Mouse (Mus musculus) MEL (cell line): ENCODE results near the gene Spag5. TPM values are rescaled to one million over a fixed set of nuclear protein-coding genes. Genes with fewer than 3 reads are reported as not detected.

ENCODE experiments used
- DNase-seq: peaks from one replicate; pipeline ENCODE4 v3.0.0; 2011; ENCODE audit warnings: low read depth, low spot score
- H3K27ac ChIP-seq: 2 replicates; pipeline ENCODE4 v1.5.1; 2012; ENCODE audit warnings: low read depth, mild to moderate bottlenecking, control low read depth, low read length, moderate library complexity; ENCODE audit not compliant: control insufficient read depth
- H3K27me3 ChIP-seq, 2 experiments: fragments of 150-350 bp in 1 of 2; sonication (generic) in 1 of 2; 2 replicates each; pipeline ENCODE4 v1.6.1; 2012; ENCODE audit warnings: low read length in 2 of 2, mild to moderate bottlenecking in 2 of 2, improper control_type of control experiment in 1 of 2, moderate library complexity in 1 of 2; ENCODE audit not compliant: insufficient read depth in 2 of 2, control insufficient read depth in 1 of 2
- H3K36me3 ChIP-seq, 2 experiments: 2 replicates each; pipeline ENCODE4 v1.6.1; 2012 to 2014; ENCODE audit warnings: low read length in 2 of 2, improper control_type of control experiment in 1 of 2, inconsistent platforms in 1 of 2, mild to moderate bottlenecking in 1 of 2; ENCODE audit not compliant: insufficient read depth in 2 of 2, control insufficient read depth in 1 of 2
- H3K4me1 ChIP-seq, 2 experiments: fragments of 150-350 bp in 1 of 2; sonication (generic) in 1 of 2; 2 replicates each; pipeline ENCODE4 v1.6.1; 2012; ENCODE audit warnings: low read length in 2 of 2, improper control_type of control experiment in 1 of 2, mild to moderate bottlenecking in 1 of 2; ENCODE audit not compliant: insufficient read depth in 2 of 2, control insufficient read depth in 1 of 2
- H3K4me3 ChIP-seq, 2 experiments: fragments of 150-350 bp in 1 of 2; sonication (generic) in 1 of 2; 2 replicates each; pipeline ENCODE4 v1.5.1; 2012; ENCODE audit warnings: low read depth in 2 of 2, low read length in 2 of 2, mild to moderate bottlenecking in 2 of 2, moderate library complexity in 2 of 2, control low read depth in 1 of 2, improper control_type of control experiment in 1 of 2; ENCODE audit not compliant: control insufficient read depth in 1 of 2, insufficient read depth in 1 of 2
- H3K79me2 ChIP-seq: 2 replicates; pipeline ENCODE4 v1.6.1; 2012; ENCODE audit warnings: mild to moderate bottlenecking, low read length, moderate library complexity; ENCODE audit not compliant: control insufficient read depth, poor library complexity, insufficient read depth
- H3K9ac ChIP-seq: 2 replicates; pipeline ENCODE4 v1.6.1; 2012; ENCODE audit warnings: low read depth, mild to moderate bottlenecking, control low read depth, low read length, moderate library complexity; ENCODE audit not compliant: control insufficient read depth, poor library complexity, severe bottlenecking
- H3K9me3 ChIP-seq: fragments of 150-350 bp; sonication (generic); replicated peaks from 2 replicates; pipeline ENCODE4 v1.6.1; 2012; ENCODE audit warnings: mild to moderate bottlenecking, low read length, improper control_type of control experiment, moderate library complexity; ENCODE audit not compliant: insufficient read depth
- CHD2 ChIP-seq: IDR thresholded peaks from 2 replicates; pipeline ENCODE4 v1.6.1; 2011; ENCODE audit warnings: low read length, improper control_type of control experiment
- CTCF ChIP-seq, 3 experiments: IDR thresholded peaks in 2 of 3; conservative IDR thresholded peaks in 1 of 3; 2 replicates each; pipeline ENCODE4 v1.5.1; 2011 to 2012; ENCODE audit warnings: low read length in 3 of 3, low read depth in 2 of 3, mild to moderate bottlenecking in 2 of 3, improper control_type of control experiment in 1 of 3, inconsistent platforms in 1 of 3, mixed read lengths in 1 of 3, moderate library complexity in 1 of 3; ENCODE audit not compliant: control insufficient read depth in 1 of 3, insufficient read depth in 1 of 3, poor library complexity in 1 of 3, severe bottlenecking in 1 of 3
- GABPA ChIP-seq: IDR thresholded peaks from 2 replicates; pipeline ENCODE4 v1.6.1; 2012; ENCODE audit warnings: low read depth, mild to moderate bottlenecking, inconsistent platforms, low read length, improper control_type of control experiment, moderate library complexity
- HCFC1 ChIP-seq: IDR thresholded peaks from 2 replicates; pipeline ENCODE4 v1.6.1; 2012; ENCODE audit warnings: low read depth, mild to moderate bottlenecking, inconsistent platforms, low read length, improper control_type of control experiment, moderate library complexity
- KAT2A ChIP-seq: conservative IDR thresholded peaks from 2 replicates; pipeline ENCODE4 v1.6.1; 2012; ENCODE audit warnings: low read depth, low read length, improper control_type of control experiment, inconsistent platforms
- MAFK ChIP-seq: IDR thresholded peaks from 2 replicates; pipeline ENCODE4 v1.6.1; 2011; ENCODE audit warnings: low read depth, mild to moderate bottlenecking, low read length, improper control_type of control experiment, borderline replicate concordance
- MAZ ChIP-seq: IDR thresholded peaks from 2 replicates; pipeline ENCODE4 v1.6.1; 2012; ENCODE audit warnings: low read depth, mild to moderate bottlenecking, inconsistent platforms, low read length, improper control_type of control experiment
- MEF2A ChIP-seq: IDR thresholded peaks from 2 replicates; pipeline ENCODE4 v1.6.1; 2014; ENCODE audit warnings: low read depth, mild to moderate bottlenecking, inconsistent platforms, low read length, improper control_type of control experiment; ENCODE audit not compliant: poor library complexity, insufficient replicate concordance, severe bottlenecking; ENCODE audit errors: extremely low read depth
- MYB ChIP-seq: IDR thresholded peaks from 2 replicates; pipeline ENCODE4 v1.6.1; 2011; ENCODE audit warnings: mild to moderate bottlenecking, low read depth, low read length, improper control_type of control experiment
- MYC ChIP-seq: IDR thresholded peaks from 2 replicates; pipeline ENCODE4 v1.6.1; 2011; ENCODE audit warnings: low read depth, mild to moderate bottlenecking, low read length, improper control_type of control experiment, moderate library complexity
- POLR2A ChIP-seq, 2 experiments: IDR thresholded peaks; 2 replicates each; pipeline ENCODE4 v1.6.1; 2011 to 2012; ENCODE audit warnings: low read length in 2 of 2, mild to moderate bottlenecking in 2 of 2, control low read depth in 1 of 2, improper control_type of control experiment in 1 of 2, low read depth in 1 of 2, moderate library complexity in 1 of 2; ENCODE audit not compliant: control insufficient read depth in 1 of 2, insufficient read depth in 1 of 2, poor library complexity in 1 of 2
- POLR2AphosphoS2 ChIP-seq: IDR thresholded peaks from 2 replicates; pipeline ENCODE4 v1.6.1; 2011; ENCODE audit warnings: low read length, improper control_type of control experiment
- POLR2AphosphoS5 ChIP-seq: IDR thresholded peaks from 2 replicates; pipeline ENCODE4 v1.6.1; 2012; ENCODE audit warnings: low read depth, borderline replicate concordance, mild to moderate bottlenecking, inconsistent platforms, low read length, moderate library complexity, mixed read lengths
- SIN3A ChIP-seq: IDR thresholded peaks from 2 replicates; pipeline ENCODE4 v1.6.1; 2012; ENCODE audit warnings: low read length, improper control_type of control experiment, inconsistent platforms
- USF1 ChIP-seq: IDR thresholded peaks from 2 replicates; pipeline ENCODE4 v1.6.1; 2014; ENCODE audit warnings: low read depth, mild to moderate bottlenecking, inconsistent platforms, low read length, improper control_type of control experiment, moderate library complexity
- USF2 ChIP-seq, 2 experiments: IDR thresholded peaks; 2 replicates each; pipeline ENCODE4 v1.6.1; 2011 to 2012; ENCODE audit warnings: improper control_type of control experiment in 2 of 2, low read length in 2 of 2, borderline replicate concordance in 1 of 2, inconsistent platforms in 1 of 2, low read depth in 1 of 2, mild to moderate bottlenecking in 1 of 2; ENCODE audit not compliant: insufficient read depth in 1 of 2
- polyA plus RNA-seq, 2 experiments: library from polyadenylated mRNA; stranded (reverse) in 1 of 2; unstranded in 1 of 2; fragments of >175 nt in 1 of 2; fragments of >200 nt in 1 of 2; gene quantifications; 2 replicates each; pipeline versions ENCODE4 v1.2.1 to v1.2.4; 2012; ENCODE audit warnings: low replicate concordance in 2 of 2, low read depth in 1 of 2; ENCODE audit not compliant: insufficient read length in 2 of 2, insufficient read depth in 1 of 2, missing spikeins in 1 of 2
- total RNA-seq: library from RNA; depleted of rRNA; stranded (reverse); fragments of 300-350 nt; gene quantifications from 2 replicates; pipeline ENCODE4 v1.2.3, GENCODE M21; 2012

The Spag5 gene
- total and polyA plus RNA-seq, 3 experiments: 40.1 to 274 (median 77.5) TPM

DNA sequence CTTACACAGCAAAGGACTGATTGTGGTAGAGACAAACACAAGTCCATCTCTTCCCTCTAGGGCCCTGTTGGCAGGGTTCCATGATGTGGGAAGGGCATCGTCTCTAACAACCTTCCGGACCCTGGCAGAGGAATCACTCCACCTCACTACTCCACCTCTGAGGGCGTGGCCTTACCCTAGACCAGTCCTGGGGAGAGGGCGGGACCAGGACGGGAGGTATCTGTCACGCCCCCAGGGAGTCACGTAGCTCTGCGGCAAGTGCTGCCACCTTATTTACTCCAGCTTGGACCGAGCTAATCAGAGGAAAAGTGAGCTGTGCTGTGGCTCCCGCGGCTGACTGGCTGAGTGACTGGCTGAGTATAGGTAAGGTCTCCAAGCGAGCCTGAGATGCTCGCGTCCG, 21.5 kb downstream of the Spag5 start, which contains the start of gene Aldoc (continued):
- TF ChIP-seq MYB: no peak
- peak; percentile 83 for TF ChIP-seq POLR2AphosphoS2
- TF ChIP-seq KAT2A: no peak
- TF ChIP-seq, all 39 proteins: peak for 14

- Histone ChIP-seq H3K36me3 (peaks cover 6 to 11% of the 10 kb centered on the region in 2 experiments), H3K9ac (no peak overlapping the region), H3K9me3 (no peaks in the 10 kb centered on the region), H3K27me3 (no peaks in the 10 kb centered on the region), H3K4me1 (peaks cover 3 to 5% of the 10 kb centered on the region in 2 experiments; a peak in 3 of 4 replicates), H3K27ac (no peak overlapping the region), H3K79me2 (peaks cover 6% of the 10 kb centered on the region), H3K4me3 (no peak overlapping the region)
- TF ChIP-seq GABPA (no peak), CHD2 (no peak), USF1 (no peak), MAFK (no peak), MYC (no peak), MAZ (no peak), POLR2A (IDR thresholded peaks at IDR 0.05; ENCODE audit: control insufficient read depth in 1 of 2, insufficient read depth in 1 of 2, low read depth in 1 of 2, low read length in 2 of 2, poor library complexity in 1 of 2) (no peak), SIN3A (no peak), POLR2AphosphoS5 (no peak), HCFC1 (no peak), USF2 (IDR thresholded peaks at IDR 0.05; ENCODE audit: borderline replicate concordance in 1 of 2, insufficient read depth in 1 of 2, low read depth in 1 of 2, low read length in 2 of 2) (no peak), MEF2A (no peak)
- no peak for DNase-seq
These were observed 22.9 kb downstream of the Spag5 start for GRCm38 (mm10) chr11:78324000-78324785.

DNA sequence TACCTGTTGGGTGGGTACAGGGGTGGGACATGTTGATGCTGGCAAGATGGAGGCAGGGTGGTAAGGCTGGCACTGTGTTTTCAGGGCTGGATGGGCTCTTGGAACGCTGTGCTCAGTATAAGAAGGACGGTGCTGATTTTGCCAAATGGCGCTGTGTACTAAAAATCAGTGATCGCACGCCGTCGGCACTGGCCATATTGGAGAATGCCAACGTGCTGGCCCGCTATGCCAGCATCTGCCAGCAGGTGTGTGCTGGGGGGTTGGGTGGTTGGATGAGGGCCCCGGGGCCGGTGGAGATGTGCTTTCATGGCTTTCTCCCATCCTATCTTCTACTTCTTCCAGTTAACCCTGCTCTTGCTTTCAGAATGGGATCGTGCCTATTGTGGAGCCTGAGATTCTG, 23.6 kb downstream of the Spag5 start:
- no peaks in the 10 kb centered on the region for H3K27me3 ChIP-seq
- no peak overlapping the region for H3K27ac ChIP-seq
- no peaks in the 10 kb centered on the region for H3K9me3 ChIP-seq
- TF ChIP-seq CTCF (IDR thresholded peaks at IDR 0.05 in 2 of 3, conservative IDR thresholded peaks at IDR 0.05 in 1 of 3; ENCODE audit: control insufficient read depth in 1 of 3, insufficient read depth in 1 of 3, low read depth in 2 of 3, low read length in 3 of 3, poor library complexity in 1 of 3, severe bottlenecking in 1 of 3) (0 out of 6 replicates have a peak, but pooled peaks of 1 of the 3 experiments have one; percentile 9), CHD2 (no peak)
- DNase-seq: no peak
- no peak overlapping the region for H3K9ac ChIP-seq
- peaks cover 6% of the 10 kb centered on the region in 2 experiments; a peak in 3 of 4 replicates for H3K4me1 ChIP-seq
- H3K79me2 ChIP-seq: peaks cover 8% of the 10 kb centered on the region
- H3K36me3 ChIP-seq: peaks cover 7 to 11% of the 10 kb centered on the region in 2 experiments
- no peak overlapping the region for H3K4me3 ChIP-seq
